Mouse (Mus musculus): ENCODE measurements around the gene Nol10.

DNA sequence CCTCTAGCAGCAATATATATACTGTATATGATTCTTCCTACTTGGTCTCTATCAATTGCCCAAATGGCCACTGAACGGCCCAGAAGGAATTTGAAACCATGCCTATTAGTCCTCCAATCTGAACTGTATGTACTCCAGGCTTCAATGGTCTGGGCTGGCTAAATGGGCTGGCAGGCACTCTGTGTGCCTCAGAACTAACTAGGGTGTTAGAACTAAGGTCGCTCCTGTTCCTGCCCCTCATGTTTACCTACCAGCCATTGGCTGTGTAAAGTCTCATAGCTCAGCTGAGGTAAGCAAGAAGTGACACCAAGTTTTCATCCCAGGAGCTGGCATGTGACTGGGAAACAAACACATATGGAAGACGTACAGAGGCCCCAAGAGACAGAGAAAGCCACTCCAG is 100.5 kb downstream of the Nol10 start:
- TF ChIP-seq CTCF (IDR thresholded peaks at IDR 0.05) (no peak), EP300 (IDR thresholded peaks at IDR 0.05) (no peak)

Data from lung, postnatal 0 days (tissue).